Mouse (Mus musculus) spleen, postnatal 10 days (tissue): ENCODE data around the gene Gins2.

ENCODE experiments used
- DNase-seq, 2 experiments: peaks; one replicate each; pipeline ENCODE4 v3.0.0; 2021 to 2022; ENCODE audit warnings: low spot score in 2 of 2

The Gins2 gene

DNA sequence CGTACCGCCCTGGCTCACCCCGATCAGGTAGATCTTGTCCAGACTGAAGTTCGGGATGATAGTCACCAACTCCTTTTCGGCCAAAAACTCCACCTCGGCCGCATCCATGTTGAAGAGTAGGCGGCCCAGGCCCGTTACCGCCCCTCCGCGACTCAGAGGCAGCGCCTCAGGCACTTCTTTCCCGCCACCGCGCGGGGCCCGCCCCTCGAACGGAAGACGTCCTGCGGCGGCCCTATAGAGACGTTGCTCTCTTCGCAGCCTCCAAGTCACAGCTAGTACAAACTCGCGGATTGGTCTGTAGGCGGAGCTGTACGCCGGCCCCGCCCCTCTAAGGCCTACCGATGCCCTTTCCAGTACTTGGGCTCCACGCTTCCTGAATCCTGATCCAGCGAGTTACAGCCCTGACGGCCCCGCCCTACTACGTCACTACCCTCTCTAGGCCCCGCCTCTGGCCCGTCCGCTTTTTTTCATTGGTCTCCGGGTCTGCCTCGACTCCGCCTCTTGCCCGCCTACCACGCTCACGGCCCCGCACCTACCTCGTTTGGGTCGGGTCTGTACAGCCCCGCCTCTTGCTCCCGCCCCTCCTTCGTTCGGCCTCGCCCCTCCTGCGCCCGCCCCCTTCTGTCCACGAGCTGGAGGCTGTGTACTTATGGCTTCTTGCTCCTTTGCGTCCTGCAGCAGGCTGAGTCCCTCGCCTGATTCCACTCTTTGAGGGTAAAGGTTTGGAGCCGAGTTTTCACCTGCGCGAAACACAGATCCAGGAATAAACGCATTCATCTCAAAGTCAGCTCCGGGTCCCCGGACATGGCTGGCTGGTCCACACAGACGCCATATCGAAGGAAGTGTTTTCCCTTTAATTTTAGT, at the start of gene Gins2:
TSS of gene Gins2 (minus strand) at position 397 of the 864 bp plus-strand sequence.
- peak; percentile 97 to 98 for DNase-seq

GRCm38 (mm10) chr8:120634329-120634839, 45.3 kb upstream of the Gins2 start:
- DNase-seq, result peak; percentile 29 to 45

GRCm38 (mm10) chr8:120633665-120634271, 44.7 kb upstream of the Gins2 start:
- DNase-seq, result no peak

DNA sequence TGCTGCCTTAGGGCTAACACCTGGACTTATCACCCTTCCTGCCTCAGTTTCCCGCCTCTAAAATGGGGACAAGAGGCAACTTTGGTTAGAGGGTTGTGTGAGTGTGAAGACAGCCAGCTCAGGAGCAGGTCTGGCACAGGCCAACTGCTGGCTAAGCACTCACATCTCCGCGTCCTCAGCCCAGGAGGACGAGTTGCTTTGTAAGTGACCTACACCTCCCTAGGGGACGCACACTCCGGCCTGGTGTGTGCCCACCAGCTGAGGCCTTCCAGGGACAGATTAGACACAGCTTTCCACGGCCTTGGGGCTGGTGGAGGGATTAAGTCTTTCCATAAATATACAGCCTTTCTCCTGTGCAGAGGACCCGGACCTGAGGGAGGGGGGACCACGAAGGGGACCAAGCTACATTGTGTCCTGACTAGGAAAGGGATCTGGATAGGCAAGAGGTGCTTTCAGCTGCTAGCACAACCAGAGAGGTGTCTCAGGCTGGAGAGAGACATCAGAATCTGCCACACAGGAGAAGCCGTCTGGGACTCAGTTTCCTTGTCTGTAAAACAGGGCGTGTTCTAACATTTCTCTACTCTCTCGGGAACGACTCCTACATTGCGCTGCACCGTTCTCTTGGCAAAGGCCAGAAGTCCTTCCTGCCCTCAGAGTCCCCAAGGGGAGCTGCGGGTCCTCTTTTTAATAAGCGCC, 44.0 kb upstream of the Gins2 start:
- no peak for DNase-seq

DNA sequence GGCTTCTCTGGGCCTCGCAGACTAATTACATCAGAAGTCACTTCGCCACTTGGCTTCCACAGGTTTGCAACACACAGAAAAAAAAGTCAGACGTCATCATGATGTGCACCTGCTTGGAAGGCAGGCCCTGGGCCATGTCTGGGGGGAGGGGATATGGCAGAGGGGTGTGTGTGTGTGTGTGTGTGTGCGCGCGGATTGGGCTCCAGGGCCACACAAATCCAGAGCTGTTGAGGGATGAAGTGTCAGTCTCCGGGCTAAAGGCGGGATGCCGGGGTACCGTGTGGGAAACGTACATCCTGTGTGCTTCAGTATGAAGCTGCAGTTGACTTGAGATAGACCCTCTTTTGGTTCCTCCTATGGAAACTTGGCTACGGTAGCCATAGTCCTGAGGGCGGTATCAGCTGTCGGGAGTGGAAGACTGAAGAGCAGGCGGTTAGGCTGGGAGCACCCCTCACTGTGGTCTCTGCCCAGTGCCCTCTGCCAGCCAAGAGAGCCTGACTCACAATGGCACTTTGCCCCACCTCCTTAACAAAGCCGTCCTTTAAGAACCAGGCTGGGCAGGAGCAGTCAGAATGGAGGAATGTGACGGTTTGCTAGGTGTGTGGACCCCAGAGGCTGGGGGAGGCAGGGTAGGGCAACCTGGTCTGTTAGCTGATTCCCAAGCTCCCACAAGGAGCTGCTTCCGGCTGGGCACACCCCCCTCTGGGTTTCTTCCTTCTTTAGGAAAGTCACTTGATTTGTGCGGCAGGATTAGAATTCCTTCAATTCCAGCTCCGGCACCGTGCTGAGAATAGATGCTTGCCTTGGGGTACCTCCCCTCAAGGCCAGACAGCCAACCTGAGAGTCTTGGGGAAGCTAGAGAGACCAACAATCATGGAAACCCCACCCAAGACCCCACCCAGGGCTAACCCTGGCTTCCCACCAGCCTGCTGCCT, 42.6 kb upstream of the Gins2 start:
- DNase-seq, result no peak

- no peak for DNase-seq
Measured at GRCm38 (mm10) chr8:120630848-120631247, 41.7 kb upstream of the Gins2 start.

GRCm38 (mm10) chr8:120630031-120630430, 40.9 kb upstream of the Gins2 start:
- no peak for DNase-seq

DNA sequence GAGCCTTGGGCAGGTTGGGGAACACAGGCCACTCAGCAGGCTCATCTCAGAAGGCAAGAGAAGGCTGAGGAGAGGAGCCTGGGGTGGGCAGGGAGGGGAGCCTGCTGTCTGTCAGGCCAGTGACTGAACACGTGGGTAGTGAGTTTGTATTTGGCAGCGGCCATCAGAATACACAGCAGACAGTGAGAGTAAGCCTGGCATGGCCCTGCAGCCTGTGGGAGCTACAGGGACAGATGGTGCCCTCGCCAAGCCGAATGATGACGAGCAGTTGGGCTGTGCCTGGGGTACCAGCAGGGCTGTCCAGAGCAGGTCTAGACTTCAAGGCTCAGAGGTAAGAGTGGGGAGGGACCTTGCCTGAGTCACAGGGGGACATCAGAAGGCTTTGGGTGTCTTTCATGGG, 38.2 kb upstream of the Gins2 start:
- no peak for DNase-seq

DNA sequence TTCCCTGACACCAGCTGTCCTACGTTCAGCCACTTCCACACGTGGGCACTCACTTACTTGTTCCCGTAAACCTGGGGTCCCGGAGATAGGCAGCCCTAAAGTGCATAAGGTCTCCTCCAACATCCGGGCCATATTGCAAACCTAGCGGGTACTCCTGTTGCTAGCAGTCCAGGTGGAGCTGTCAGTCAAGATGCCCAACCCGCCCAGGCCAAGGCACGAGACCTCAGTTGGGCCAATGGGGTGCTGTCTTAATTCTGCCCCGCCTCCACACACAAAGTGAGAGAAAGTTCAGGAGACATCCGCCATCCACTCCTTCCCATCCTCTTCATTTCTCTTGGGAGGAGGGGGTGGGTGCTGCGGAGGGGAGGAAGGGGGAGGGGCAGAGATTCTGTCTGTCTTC, 37.4 kb upstream of the Gins2 start:
- no peak for DNase-seq

DNA sequence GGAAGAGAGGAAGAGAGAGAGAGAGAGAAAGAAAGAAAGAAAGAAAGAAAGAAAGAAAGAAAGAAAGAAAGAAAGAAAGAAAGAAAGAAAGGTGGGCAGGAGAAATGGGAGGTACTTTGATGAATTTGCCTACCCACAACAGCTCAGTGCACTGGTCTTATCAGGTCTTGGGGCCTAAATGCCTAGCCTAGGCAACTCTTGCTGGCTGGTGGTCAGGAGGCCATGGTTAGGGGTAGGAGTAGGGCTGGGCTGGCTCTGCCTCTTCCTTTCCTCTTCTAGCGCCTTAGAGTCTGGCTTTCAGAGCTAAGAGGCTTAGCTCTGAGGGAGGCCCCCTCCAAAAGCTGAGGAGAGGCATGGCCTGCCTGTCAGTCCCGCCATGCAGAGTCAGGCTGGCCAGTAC, 34.5 kb upstream of the Gins2 start:
- DNase-seq, result no peak

DNA sequence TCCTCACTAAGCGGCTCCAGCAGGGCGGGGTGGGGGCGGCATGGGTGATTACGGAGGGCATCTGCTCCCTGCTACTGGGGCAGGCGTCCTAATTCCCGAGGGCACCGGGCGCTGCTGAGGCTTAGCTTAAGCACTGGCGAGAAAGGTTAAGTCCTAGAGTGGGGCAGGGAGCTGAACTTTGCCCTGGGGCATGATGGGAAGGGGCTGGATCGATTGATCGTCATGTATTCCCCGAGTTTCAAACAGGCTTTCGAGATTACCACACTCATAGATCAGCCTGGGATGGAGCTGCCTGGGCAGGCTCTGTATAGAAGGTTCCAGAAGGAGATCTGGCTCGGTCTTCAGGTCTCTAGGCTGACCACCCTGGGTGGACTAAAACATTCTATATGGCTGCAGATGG, 33.1 kb upstream of the Gins2 start:
- no peak for DNase-seq

DNA sequence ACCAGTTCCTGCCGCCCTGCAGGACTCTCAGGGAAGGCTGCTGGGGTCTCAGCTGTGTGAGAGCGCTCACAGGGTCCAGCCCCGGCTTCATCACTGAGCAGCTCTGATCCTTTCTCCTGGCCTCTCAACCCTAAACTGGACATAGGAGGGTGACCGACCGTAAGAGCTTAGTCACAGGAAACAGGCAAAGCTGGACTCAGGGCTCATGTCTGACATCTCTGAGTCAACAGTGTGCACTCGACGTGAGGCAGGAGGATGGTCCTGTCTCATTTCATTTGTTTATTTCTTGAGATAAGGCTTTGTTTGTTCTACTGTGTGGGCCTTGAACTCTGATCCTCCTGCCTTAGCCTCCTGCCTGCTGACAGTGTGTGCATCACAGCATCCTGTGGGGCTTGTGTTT, 31.3 kb upstream of the Gins2 start:
- no peak for DNase-seq

DNA sequence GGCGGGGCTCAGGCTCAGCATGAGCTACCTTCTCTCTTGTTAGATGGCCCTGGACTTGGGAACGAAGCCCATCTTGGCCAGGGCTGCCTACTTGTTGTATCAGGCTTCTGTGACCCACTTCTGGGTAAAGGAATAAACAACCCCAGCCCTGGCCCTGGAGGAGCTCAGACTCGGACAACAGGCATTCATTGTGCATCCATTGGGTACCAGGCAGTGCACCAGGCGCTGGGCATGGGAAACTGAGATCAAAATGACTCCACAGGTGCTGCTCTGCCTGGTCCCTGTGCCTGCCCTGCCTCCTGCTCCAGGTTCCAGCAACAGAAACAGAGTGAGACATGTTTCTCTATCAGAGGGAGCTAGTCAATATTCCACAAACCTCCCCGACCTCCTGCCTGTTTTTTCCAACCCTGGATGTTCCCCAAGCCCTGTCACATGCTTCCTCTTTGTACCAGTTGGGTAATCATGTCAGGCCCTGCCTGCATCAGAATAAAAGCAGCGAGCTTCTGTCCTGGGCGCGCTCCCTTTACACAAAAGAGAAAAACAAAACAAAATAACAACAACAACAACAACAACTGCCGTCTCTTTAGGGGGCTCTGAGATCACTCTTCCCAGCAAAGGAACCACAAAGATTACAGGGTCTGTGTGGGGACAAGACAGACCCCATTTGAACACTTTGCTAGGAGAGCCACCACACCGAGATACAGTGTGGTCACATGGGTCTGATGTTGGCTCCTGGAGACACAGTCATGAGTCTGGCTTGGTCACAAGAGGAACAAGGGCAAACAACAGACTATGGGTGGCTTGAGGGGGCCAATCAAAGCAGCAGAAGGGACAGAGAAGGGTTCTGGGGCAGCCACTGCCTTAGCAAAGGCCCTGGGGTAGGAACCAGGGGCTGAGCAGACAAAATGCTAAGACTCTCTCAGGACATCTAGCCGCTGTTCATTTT, 30.4 kb upstream of the Gins2 start:
- DNase-seq, result no peak

DNA sequence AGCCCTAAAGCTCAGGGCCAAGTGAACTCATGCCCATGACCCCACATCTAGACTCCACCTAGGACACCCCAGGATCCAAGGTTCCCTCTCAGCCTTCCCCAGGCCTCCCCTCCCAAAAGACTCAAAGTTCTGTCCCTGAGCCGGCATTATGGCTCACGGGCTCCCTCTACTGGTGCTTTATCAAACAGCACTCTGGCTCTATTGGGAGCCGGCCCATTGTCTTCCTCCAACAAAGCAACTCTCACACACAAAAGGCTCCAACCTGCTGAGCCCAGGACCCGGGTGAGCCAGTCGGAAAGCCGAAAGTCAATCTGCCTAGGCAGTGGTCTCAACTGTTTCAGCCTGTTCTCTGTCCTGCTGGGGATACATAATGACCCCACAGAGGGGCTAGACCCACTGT, 29.0 kb upstream of the Gins2 start:
- DNase-seq, result peak; percentile 65 to 80

DNA sequence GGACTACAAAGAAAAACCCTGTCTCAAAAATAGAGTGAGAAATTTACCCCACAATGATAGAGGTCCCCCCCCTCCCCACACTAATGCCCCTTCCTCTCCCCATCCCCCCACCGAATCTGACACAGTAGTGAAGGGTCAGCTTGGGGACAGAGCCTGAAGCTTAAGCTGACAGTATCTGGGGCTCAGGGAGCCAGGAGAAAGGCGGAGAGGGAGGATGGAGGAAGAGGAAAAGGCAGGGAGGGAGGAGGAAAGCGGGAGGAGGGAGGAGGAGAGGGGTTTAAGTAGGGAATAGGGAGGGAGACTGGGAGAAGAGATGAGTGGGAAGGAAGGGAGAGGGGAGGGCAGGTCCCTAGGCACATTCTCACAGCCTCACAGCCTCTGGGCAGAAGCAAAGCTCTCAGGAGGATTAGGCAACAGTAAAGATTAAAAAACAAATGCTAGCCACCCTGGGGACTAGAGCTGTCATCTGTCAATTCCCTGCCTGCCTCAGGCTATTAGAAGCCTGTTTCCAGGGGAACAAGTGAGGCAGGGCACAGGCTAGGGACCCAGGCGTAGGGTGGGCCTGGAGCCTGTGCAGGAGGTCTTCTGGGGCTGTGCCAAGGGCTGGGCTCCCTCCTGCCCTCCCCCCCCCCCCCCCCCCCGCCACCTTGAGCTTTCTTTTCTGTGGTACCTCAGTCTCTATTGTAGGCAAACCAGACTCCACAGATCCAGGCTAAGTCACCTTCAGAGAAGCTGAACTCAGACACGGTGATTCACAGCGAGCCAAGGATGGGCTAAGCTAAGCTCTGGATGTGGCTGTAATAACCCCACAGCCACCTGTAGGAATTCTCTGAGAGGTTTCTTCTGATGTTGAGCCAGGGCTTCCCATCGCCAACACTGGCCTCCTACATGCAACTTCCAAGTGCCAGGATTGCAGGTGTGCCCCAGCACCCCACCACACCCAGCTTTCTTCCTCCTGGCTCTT, 27.8 kb upstream of the Gins2 start:
- DNase-seq, result no peak

GRCm38 (mm10) chr8:120614491-120614890, 25.4 kb upstream of the Gins2 start:
- DNase-seq, result no peak

DNA sequence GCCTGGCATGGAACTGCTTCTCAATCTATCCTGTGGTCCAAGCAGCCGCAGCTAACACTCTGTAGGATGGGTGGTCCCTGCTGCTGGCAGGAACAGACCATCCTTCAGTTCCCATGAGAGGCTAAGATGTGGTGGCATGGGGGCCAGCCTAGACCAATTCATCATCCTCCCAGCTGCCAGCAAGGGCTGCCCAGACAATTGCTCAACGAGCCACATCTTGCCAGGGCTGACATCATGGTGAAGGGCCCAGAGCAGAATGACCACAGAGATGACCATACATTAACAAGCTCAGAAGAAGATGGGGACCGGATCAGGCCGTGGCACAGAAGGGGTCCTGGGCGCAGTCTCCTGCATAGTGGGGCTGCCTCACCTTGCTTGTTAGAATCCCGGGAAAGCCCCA, 21.7 kb upstream of the Gins2 start:
- DNase-seq, result no peak

- peak; percentile 85 to 93 for DNase-seq
Measured at GRCm38 (mm10) chr8:120607885-120608284, 18.8 kb upstream of the Gins2 start.

- no peak for DNase-seq
Measured at GRCm38 (mm10) chr8:120607460-120607859, 18.4 kb upstream of the Gins2 start.
